Mouse (Mus musculus): ENCODE data around the gene Gbf1. TPM values are rescaled to one million over a fixed set of nuclear protein-coding genes. Genes with fewer than 3 reads are reported as not detected.

The Gbf1 gene
- total RNA-seq, 2 experiments from 2014 or later, result 83.2 to 94.5 TPM

GRCm38 (mm10) chr19:46327531-46328064 is 175.3 kb downstream of the Gbf1 start:
- no peak for DNase-seq (ENCODE audit: low spot score in 2 of 2)

DNA sequence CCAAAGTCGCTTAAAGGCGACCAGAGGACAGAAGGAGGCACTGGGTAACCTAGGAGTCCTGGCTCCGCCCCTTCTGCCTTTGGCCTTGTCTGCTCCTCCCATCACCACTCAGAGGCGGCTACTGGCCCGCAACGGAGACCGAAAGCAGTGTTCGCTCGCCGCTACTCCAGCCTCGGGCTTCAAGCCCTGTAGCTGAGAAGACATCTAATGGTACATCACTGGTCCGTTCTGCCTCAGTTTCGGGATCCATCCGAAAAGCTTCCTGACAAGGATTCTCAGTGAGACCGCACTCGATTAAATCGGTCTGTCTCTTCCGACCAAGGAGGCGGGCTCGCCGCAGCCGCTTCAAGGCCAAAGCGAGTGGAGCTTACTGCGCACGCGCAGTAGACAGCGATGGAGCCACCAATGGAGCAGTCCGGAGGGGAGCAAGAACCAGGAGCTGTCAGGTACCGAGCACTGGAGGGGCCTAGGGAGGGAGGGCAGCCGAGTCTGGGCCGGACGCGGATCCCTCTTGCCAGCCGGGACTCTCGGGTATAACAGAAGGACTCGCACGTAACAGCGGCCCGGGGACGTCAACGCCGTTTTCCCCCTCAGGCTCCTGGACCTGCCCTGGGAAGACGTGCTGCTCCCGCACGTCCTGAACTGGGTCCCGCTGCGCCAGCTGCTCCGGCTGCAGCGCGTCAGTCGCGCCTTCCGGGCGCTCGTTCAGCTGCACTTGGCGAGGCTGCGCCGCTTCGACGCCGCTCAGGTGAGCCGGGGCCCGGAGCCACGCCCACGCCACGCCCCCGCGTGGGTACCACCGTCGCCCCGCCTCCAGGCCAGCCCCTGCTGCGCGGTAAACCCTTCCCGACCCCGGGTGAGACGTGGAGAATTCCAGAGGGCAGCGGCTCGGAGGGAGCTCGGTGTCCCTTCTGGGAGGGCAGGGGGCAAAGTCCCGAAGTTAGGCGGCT is 176.0 kb downstream of the Gbf1 start, which contains the start of gene Fbxl15:
Fbxl15 (plus strand) TSS at position 104 of the 950 bp plus-strand sequence.
- no peak for TF ChIP-seq CTCF (conservative IDR thresholded peaks at IDR 0.05)
- peak; percentile 93 to 95 for DNase-seq (ENCODE audit: low spot score in 2 of 2)
- peak within 1 kb of the TSS; percentile 88 for H3K4me3 ChIP-seq
- peak within 1 kb of the TSS; percentile 93 for H3K27ac ChIP-seq

More at GRCm38 (mm10) chr19:46327531-46328064, 175.3 kb downstream of the Gbf1 start:
- Histone ChIP-seq H3K4me3 (peak overlapping the region; percentile 88), H3K27ac (peak overlapping the region; percentile 93)
- TF ChIP-seq CTCF (conservative IDR thresholded peaks at IDR 0.05), result no peak

GRCm38 (mm10) chr19:46329031-46329641 is 176.8 kb downstream of the Gbf1 start:
- DNase-seq (ENCODE audit: low spot score in 2 of 2), result peak in 1 of 2 experiments; percentile 18
- TF ChIP-seq CTCF (conservative IDR thresholded peaks at IDR 0.05), result no peak

GRCm38 (mm10) chr19:46329951-46330350 is 177.6 kb downstream of the Gbf1 start:
- H3K4me3 ChIP-seq, result peak overlapping the region; percentile 88; the same call in 1 of the 2 replicates

More at GRCm38 (mm10) chr19:46329031-46329641, 176.8 kb downstream of the Gbf1 start:
- peak overlapping the region; percentile 93 for H3K27ac ChIP-seq
- H3K4me3 ChIP-seq, result peak overlapping the region; percentile 88

GRCm38 (mm10) chr19:46330696-46331095 is 178.4 kb downstream of the Gbf1 start:
- no peak for DNase-seq (ENCODE audit: low spot score in 2 of 2)
- no peak for TF ChIP-seq CTCF (conservative IDR thresholded peaks at IDR 0.05)
- H3K4me3 ChIP-seq, result no peak overlapping the region
- H3K27ac ChIP-seq, result no peak overlapping the region

More at GRCm38 (mm10) chr19:46329951-46330350, 177.6 kb downstream of the Gbf1 start:
- peak; percentile 73 to 81 for DNase-seq (ENCODE audit: low spot score in 2 of 2)
- peak; percentile 94 for TF ChIP-seq CTCF (conservative IDR thresholded peaks at IDR 0.05)
- H3K27ac ChIP-seq, result no peak overlapping the region

DNA sequence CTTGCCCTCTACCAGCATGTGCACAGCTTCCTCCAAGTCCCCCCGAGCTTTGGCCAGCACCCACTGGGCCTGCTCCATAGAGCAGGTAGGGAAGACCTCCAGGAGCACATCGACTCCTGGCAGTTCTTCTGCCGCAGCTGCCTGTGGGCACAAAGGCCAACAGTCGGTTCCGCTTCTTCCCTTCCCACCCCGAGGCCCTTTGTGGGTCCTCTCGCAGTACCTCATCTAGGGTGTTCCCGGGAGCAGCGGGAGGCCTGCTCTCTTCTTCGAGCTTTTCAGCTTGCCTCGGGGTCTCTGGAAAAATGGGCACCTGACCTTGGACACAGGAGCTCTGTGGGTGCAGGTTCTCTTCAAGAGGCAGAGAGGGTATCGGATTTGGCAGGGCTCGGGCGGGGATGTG is 179.0 kb downstream of the Gbf1 start:
- no peak overlapping the region for H3K4me3 ChIP-seq
- no peak overlapping the region for H3K27ac ChIP-seq
- DNase-seq (ENCODE audit: low spot score in 2 of 2), result no peak
- no peak for TF ChIP-seq CTCF (conservative IDR thresholded peaks at IDR 0.05)

GRCm38 (mm10) chr19:46331936-46332335 is 179.6 kb downstream of the Gbf1 start:
- DNase-seq (ENCODE audit: low spot score in 2 of 2), result no peak
- H3K27ac ChIP-seq, result no peak overlapping the region
- TF ChIP-seq CTCF (conservative IDR thresholded peaks at IDR 0.05), result no peak
- no peak overlapping the region for H3K4me3 ChIP-seq

DNA sequence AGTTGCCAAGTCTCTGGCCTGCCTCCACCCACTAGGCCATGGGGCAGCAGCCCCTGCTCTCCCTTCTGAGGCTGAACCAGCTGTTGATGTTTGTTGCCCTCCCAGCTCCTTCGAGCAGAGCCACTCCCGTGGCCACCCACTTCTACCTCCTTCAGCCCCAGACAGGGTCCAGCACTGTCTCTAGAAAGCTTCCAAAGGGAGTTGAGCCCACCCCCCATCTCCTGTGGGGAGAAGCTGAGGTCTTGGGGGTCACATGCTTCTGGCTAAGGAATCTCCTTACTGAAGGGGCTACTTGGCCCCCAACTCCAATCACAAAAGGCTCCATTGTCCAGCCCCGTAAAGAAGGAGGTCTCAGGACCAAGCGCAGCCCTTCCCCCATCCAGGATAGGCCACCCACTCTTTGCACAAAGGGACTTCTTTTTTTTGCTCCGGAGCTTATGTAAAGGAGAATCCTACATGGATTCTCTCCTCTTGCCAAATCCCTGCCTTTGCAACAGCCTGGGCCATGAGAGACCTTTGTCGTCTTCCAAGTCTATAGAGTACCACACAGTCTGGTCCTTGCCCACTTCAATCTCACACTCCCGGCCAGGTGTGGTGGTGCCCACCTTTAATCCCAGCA is 180.5 kb downstream of the Gbf1 start:
- no peak overlapping the region for H3K4me3 ChIP-seq
- TF ChIP-seq CTCF (conservative IDR thresholded peaks at IDR 0.05), result no peak
- DNase-seq (ENCODE audit: low spot score in 2 of 2), result no peak
- H3K27ac ChIP-seq, result peak overlapping the region; percentile 47; the same call in 1 of the 2 replicates

GRCm38 (mm10) chr19:46333906-46334305 is 181.6 kb downstream of the Gbf1 start:
- no peak for DNase-seq (ENCODE audit: low spot score in 2 of 2)
- no peak overlapping the region for H3K27ac ChIP-seq
- TF ChIP-seq CTCF (conservative IDR thresholded peaks at IDR 0.05), result no peak
- no peak overlapping the region for H3K4me3 ChIP-seq

Other genes with a start within 250 kb of the Gbf1 start
- 10 to 100 TPM; 19.0 to 20.6 TPM for gene Armh3, start 154.0 kb upstream of the Gbf1 start, total RNA-seq (2021)
- gene Hps6, start 149.0 kb upstream of the Gbf1 start, total RNA-seq (2021), result 1 to 10 TPM; 6.3 to 8.2 TPM
- gene Pprc1, start 107.6 kb upstream of the Gbf1 start, total RNA-seq (2021), result 10 to 100 TPM; 25.4 to 33.7 TPM
- 100 to 1,000 TPM; 113 to 119 TPM for gene Ldb1, start 107.3 kb upstream of the Gbf1 start, total RNA-seq (2021)
- 10 to 100 TPM; 48.7 to 51.8 TPM for gene Nolc1, start 76.6 kb upstream of the Gbf1 start, total RNA-seq (2021)
- gene Elovl3, start 20.6 kb upstream of the Gbf1 start, total RNA-seq (2021), result not detected
- gene Pitx3, start 4.2 kb upstream of the Gbf1 start, total RNA-seq (2021), result not detected
- gene Nfkb2, start 151.8 kb downstream of the Gbf1 start, total RNA-seq (2021), result 1 to 10 TPM; 2.1 to 2.4 TPM
- 100 to 1,000 TPM; 761 to 778 TPM for gene Psd, start 174.6 kb downstream of the Gbf1 start, total RNA-seq (2021)
- 10 to 100 TPM; 26.8 to 28.9 TPM for gene Fbxl15, start 175.7 kb downstream of the Gbf1 start, total RNA-seq (2021)
- gene Cuedc2, start 186.2 kb downstream of the Gbf1 start, total RNA-seq (2021), result 100 to 1,000 TPM; 171 to 178 TPM
- 10 to 100 TPM; 30.2 to 30.5 TPM for gene Mfsd13a, start 188.6 kb downstream of the Gbf1 start, total RNA-seq (2021)
- gene 2310034G01Rik, start 197.8 kb downstream of the Gbf1 start, total RNA-seq (2021), result 1 to 10 TPM; 1.0 to 1.3 TPM
- gene Actr1a, start 243.2 kb downstream of the Gbf1 start, total RNA-seq (2021), result 100 to 1,000 TPM; 179 to 184 TPM
- 10 to 100 TPM; 20.3 to 23.2 TPM for gene Sufu, start 244.4 kb downstream of the Gbf1 start, total RNA-seq (2021)

Data from layer of hippocampus, adult 2 months (tissue).